Mouse (Mus musculus) brain, embryonic 18.5 days (tissue): ENCODE results near the gene Dok4.

Experiments used
- DNase-seq: peaks from one replicate; pipeline ENCODE4 v3.0.0-alpha.2; 2012; ENCODE audit warnings: low read depth, low spot score

Dok4 gene

GRCm38 (mm10) chr8:94876197-94876730 lies at the start of gene Dok4:
Gene Dok4, minus strand, starts transcription at chr8:94876330.
- no peak for DNase-seq

GRCm38 (mm10) chr8:94923405-94923804 lies 47.3 kb upstream of the Dok4 start, which contains the start of gene Adgrg5:
Gene Adgrg5, plus strand, starts transcription at chr8:94923694.
- no peak for DNase-seq

DNA sequence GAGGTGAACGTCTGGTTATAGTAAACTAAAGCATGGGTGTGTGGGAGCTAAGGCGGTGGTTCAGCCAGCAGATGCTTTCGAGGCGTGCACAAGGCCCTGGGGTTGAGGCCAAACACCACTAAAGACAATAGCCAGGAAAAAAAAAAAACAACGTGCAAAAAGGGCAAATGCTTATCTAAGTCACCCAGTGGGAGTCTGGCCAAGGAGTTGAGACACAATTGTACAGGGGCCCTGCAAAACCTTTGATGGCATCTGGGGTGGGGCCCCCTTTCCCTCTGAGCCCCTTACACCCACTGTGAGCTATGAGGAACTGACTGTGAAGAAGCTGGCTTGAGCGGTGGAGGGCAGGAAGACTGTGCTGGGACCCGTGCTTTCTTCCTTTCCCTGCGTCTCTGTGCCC lies 46.5 kb upstream of the Dok4 start:
- no peak for DNase-seq

DNA sequence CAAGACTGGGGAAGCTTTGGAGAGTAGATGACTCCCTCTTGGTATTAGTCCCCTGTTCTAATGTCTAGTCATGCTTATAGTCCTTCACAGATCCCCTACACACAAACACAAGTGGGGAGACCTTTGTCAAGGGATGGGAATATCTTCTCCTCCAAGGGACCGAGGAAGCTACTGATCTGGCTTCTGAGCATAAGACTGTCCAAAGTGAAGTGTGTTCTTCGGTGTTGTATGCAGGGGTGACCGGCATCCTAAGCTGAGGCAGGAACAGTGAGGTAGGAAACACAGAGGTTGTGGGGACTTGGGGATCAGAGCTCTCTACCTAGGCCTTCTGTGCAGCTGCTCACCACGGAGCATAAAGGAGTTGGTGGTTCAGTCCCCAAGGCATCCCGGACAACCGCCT lies 46.0 kb upstream of the Dok4 start:
- DNase-seq, result no peak

DNA sequence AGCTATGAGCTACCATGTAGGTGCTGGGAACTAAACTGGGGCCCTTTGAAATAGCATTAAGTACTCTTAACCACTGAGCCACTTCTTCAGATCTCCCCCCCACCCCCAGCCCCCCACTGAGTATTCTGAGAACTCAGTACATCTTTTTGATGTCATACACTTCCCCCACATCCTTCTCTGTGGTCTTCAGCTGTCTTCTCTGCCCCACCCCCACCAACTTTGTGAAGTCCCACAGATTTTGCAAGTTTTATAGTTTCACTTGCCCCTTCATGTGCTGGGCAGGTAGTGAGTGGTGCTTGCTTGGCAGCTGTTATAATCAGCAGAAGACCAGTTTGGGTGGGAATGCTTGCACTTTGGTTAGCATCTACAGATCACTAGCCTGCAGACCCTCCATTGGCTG lies 43.1 kb upstream of the Dok4 start:
- no peak for DNase-seq

- DNase-seq, result no peak
These were observed 41.8 kb upstream of the Dok4 start, which contains the start of gene Ccdc102a for GRCm38 (mm10) chr8:94917851-94918495. Gene Ccdc102a, minus strand, starts transcription at chr8:94918098.

DNA sequence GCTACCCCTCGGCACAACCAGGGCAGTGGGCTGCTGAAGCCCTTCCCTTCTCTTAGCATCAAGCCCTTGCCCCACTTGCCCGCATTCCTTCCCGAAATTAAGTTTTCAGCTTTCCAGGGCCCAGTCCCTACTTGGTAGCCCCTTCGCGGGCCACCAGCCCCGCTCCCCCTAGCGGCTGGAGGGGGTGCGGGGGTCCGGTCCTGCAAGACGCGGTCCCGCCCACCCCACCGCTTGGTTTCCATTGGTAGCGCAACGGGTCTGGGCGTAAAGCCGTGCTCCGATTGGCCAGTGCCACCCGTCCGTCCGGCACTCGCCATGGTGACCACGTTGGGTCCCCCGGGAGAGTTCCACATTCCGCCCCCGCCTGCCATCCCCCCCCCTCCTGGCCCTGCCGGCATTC lies 41.2 kb upstream of the Dok4 start:
- peak; percentile 55 for DNase-seq

- DNase-seq, result no peak
These were observed 40.8 kb upstream of the Dok4 start for GRCm38 (mm10) chr8:94916960-94917324.

DNA sequence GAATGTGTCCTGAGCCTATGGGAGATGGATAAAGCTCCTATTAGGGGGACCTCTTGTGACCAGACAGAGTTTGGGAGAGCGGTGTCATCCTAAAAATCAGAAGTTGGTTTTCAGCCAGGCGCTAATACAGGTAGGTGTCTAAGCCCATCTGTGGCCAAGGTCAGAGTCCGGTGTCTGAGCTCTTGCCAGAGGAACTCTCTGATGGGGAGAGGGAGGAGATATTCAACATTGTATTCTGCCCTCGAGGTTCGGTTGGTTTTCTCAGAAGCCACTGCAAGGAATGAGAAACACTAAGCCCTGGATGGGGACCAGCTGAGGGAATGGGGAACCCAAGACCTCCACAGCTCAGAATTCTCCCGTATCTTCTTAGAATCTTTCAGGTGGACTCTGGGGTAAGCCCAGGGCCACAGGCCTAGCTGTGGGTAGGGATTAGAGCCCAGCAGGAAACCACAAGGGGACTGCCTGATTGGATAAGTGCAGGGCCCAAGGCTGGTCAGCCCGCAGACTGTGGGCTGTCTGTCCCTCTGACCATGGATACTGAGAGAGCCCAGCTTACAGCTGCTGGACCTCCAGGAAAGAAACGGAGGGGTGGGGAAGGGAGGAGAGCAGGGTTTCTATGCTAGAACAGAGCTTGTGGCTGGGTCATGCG lies 40.3 kb upstream of the Dok4 start:
- DNase-seq, result no peak

GRCm38 (mm10) chr8:94914701-94915101 lies 38.6 kb upstream of the Dok4 start:
- no peak for DNase-seq

- DNase-seq, result no peak
These were observed 38.1 kb upstream of the Dok4 start for GRCm38 (mm10) chr8:94914256-94914655.

DNA sequence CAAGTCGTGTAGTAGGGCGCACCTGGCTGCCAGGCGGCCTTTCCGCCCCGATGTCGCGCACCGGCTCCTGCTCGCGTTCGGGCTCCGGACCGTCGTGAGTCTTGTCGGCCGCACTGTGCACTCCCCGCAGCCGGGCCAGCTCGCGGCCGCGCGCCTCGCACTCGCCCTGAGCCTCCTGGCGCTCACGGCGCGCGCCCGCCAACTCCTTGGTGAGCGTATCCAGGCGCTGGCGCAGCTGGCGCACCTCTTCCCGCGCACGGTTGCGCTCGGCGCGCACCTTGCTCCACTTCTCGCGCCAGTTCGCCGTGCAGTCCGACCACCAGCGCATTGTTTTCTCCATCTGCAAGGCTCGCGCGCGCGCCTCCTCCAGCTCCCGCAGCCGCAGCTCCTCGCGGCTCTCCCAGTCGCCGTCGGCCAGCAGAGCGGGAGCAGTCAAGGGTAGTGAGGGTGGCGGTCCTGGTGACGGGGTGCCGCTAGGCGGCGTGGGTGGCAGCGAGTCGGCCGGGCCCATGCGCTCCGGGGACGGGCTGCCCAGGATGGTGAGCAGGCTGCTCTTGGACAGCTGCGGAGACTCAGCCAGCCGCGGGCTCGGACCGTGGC lies 37.0 kb upstream of the Dok4 start:
- no peak for DNase-seq

DNA sequence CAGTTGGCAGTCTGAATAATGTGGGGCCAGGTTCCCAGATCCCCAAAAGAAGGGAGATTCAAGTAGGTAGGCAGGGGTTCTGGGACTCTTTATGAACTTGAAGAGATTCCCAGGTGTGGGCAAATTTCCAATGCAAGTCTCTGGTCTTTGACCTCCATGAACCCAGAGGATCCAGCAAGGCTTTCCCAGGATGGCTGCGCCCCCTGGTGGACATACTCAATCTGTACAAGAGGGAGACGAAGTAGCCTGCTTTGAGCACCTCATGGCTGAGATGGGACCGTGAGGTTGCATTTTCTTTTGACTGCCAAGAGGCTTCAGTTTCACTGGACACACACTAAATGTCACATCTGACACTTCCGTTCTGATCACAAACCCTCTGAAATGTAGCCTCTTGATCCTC lies 32.7 kb upstream of the Dok4 start:
- no peak for DNase-seq

DNA sequence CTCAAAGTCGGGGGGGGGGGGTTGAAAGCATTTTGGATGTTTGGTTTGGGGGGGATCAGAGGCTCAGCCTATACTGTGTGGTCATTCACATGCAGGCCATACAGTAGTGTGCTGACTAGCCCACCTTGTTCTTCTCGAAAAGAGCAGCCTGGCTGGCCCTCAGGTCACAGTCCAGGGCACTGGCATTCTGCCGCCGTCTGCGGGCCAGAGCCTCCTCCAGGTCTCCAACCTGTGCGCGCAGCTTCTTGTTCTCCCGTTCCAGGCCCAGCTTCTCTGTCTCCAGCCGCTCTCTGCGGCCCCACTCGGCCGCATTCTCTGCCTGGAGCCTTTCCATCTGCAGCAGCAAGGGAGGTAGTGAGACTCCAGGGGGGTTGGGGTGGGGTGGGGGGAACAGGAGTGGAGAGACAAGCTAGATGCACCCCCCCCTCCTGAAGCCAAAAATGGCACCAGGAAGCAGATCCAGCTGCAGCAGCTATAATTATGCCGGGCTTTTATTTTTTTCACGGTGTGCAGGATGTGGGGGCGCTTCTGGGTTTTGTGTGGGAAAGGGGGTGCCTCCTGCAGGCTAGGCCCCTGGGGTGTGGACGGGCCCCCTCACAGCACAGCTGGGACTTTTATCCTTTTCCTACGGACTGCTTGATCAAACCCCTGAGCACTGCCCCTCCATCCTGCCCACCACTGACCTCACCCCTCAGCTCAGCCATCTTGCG lies 31.6 kb upstream of the Dok4 start:
- no peak for DNase-seq

DNA sequence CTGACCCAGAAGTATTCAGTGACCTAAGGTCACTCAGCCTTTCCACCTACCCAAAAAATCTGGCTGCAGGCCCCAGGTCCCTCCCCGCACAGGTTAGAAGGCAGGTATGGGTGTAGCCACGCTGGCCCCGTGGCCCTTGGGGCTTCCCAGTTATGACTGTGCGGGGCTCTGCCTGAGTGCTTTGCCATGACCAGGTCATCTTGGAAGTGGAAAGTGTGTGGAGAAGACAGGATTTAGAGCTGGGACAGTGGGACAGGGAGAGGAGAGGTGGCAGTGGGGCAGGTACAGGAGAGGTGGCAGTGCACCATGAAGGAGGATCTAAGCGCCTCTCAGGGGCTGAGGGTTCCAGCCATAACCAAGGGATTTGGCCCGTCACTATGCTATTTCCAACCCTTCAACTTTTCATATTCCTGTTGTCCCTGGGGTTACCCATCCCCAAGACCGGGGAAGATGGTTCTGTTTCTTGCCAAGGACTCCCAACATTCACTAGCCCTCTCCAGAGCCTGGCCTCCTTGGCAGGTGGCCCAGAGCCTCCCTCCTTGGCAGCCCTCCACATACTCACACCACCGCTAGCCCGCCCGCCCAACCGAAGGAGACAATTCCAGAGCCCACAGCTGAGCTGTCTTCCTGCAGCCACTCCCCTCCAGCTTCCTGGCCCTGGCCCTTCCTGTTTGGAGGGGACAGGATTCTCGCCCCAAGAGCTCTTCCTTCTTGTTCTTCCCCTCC lies 28.5 kb upstream of the Dok4 start:
- no peak for DNase-seq

DNA sequence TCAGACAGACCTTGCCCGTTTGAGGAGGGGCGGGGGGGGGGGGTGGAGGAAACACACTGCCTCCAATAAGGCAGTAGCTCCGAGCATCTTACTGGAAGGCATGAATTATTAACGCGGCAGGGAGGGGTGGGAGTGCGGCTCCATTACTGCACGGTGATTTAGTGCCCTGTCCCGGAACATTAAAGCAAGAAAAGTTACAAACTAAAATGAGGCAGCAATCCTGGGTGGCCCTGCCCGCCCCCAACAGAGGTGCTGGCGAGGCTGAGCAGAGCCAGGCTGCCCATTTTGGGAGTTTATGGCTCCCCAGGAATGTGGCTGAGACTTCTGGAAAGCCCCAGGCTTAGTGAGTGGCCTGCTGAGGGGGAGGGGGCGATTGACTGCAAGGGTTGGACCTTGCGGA lies 27.6 kb upstream of the Dok4 start:
- DNase-seq, result no peak

DNA sequence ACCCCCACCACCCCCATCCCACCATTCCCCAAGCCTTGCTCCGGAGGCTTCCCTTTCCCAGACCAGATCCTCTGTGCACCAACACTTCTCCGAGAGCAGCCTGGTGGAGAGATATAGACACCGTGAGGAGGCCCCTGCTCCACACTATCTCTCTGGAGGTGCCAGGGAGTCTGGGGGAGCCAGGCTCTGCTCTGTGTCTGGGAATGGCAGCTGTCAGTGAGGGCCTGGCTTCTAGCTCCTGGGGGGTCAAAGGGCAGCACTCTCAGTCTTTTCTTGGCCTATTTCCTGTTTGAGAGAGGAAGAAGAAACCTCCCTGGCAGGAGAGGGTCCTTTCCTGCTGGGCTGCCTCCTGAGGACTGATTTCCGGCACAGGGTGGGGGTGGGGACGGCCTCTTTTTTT lies 24.9 kb upstream of the Dok4 start:
- DNase-seq, result no peak

- DNase-seq, result no peak
These were observed 24.5 kb upstream of the Dok4 start for GRCm38 (mm10) chr8:94900617-94901016.

DNA sequence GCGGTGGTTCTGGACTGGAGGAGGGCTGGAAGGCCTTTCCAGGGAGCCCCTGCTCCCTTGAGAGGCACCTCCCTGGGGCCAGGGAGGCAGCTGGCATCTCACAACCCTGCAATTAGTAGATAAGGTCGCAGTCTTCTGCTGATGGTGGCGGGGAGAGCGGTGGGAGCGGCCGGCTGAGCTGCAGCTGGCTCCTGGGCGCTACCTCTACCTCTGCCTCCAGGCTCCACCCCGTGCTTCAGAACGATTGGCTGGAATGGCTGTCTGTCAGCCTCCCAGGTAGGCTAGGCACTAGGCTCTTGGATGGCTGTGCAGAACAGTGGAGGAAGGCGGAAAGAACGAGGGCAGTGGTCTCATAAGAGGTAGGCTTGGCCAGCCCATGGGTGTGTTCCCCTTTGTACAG lies 23.1 kb upstream of the Dok4 start:
- DNase-seq, result no peak

- no peak for DNase-seq
These were observed 16.8 kb upstream of the Dok4 start for GRCm38 (mm10) chr8:94892917-94893316.

DNA sequence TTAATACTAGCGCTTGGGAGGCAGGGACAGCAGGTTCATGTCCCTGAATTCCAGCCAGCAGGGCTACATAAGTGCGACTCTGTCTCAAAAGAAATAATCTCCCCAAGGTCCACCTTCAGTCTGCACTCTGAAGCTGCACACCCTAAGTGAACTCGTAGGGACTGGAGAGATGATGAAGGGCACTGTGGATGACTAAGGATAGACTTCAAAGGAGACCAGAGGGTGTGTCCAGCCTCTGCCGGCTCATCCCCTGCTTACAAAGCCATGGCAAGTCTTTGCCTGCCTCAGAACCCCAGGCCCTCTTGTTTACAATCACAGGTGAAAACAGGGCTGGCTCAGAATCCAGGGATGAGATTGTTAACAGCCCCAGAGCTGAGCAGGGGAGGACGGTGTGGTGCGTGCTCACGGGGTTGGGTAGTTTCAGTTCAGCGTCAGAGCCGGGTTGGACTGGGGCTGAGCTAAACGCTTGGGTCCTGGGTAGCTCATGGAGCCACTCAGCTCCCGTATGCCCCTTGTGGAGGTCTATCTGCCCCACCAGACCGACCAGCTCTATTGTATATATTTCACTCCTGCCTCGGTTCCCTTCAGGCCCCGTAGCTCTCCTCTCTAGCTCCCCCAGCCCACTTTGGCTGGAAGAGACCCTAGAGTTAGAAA lies 12.4 kb upstream of the Dok4 start:
- no peak for DNase-seq
